Mouse (Mus musculus) right cerebral cortex, postnatal 25 days (tissue): Measurements from ENCODE around the gene Ppm1b.
A peak's percentile ranks its signal among the peaks of the same experiment; 100 is the strongest.

Experiments
- DNase-seq: peaks from one replicate; pipeline ENCODE4 v3.0.0; 2022

Ppm1b gene

GRCm38 (mm10) chr17:84958411-84958911 is 1.9 kb downstream of the Ppm1b start:
- DNase-seq, result peak; percentile 59

- no peak for DNase-seq
Observed at GRCm38 (mm10) chr17:84958986-84959664, 2.6 kb downstream of the Ppm1b start.

- DNase-seq, result no peak
Observed at GRCm38 (mm10) chr17:84959665-84960020, 3.1 kb downstream of the Ppm1b start.

GRCm38 (mm10) chr17:84960136-84960535 is 3.6 kb downstream of the Ppm1b start:
- DNase-seq, result no peak

GRCm38 (mm10) chr17:84962046-84962445 is 5.5 kb downstream of the Ppm1b start:
- no peak for DNase-seq

GRCm38 (mm10) chr17:84963651-84964050 is 7.1 kb downstream of the Ppm1b start:
- no peak for DNase-seq

GRCm38 (mm10) chr17:84966231-84966630 is 9.7 kb downstream of the Ppm1b start:
- no peak for DNase-seq

- no peak for DNase-seq
Observed at GRCm38 (mm10) chr17:84967045-84967444, 10.5 kb downstream of the Ppm1b start.

- DNase-seq, result no peak
Observed at GRCm38 (mm10) chr17:84969916-84970315, 13.4 kb downstream of the Ppm1b start.

GRCm38 (mm10) chr17:84981721-84982120 is 25.2 kb downstream of the Ppm1b start:
- no peak for DNase-seq

GRCm38 (mm10) chr17:84982735-84983134 is 26.2 kb downstream of the Ppm1b start:
- no peak for DNase-seq

- no peak for DNase-seq
Observed at GRCm38 (mm10) chr17:84986368-84986767, 29.8 kb downstream of the Ppm1b start.

GRCm38 (mm10) chr17:84987834-84988410 is 31.4 kb downstream of the Ppm1b start:
- DNase-seq, result no peak

- no peak for DNase-seq
Observed at GRCm38 (mm10) chr17:84988514-84988913, 32.0 kb downstream of the Ppm1b start.

GRCm38 (mm10) chr17:84995844-84996243 is 39.3 kb downstream of the Ppm1b start:
- DNase-seq, result no peak

- no peak for DNase-seq
Observed at GRCm38 (mm10) chr17:84997639-84998038, 41.1 kb downstream of the Ppm1b start.

GRCm38 (mm10) chr17:84999636-85000035 is 43.1 kb downstream of the Ppm1b start:
- no peak for DNase-seq

GRCm38 (mm10) chr17:85013485-85013884 is 56.9 kb downstream of the Ppm1b start:
- DNase-seq, result no peak

- DNase-seq, result no peak
Observed at GRCm38 (mm10) chr17:85014632-85015031, 58.1 kb downstream of the Ppm1b start.

GRCm38 (mm10) chr17:85018344-85018743 is 61.8 kb downstream of the Ppm1b start:
- no peak for DNase-seq

- no peak for DNase-seq
Observed at GRCm38 (mm10) chr17:85018794-85019193, 62.3 kb downstream of the Ppm1b start.

- no peak for DNase-seq
Observed at GRCm38 (mm10) chr17:85020343-85020742, 63.8 kb downstream of the Ppm1b start.

GRCm38 (mm10) chr17:85023247-85024167 is 67.0 kb downstream of the Ppm1b start:
- DNase-seq, result peak; percentile 13

GRCm38 (mm10) chr17:85024237-85024636 is 67.7 kb downstream of the Ppm1b start:
- no peak for DNase-seq
